Mouse (Mus musculus): ENCODE measurements at regions not wholly inside any gene's neighbourhood (a gene's known extent, or its start where the extent isn't known, plus 50 kb on each side); places are given as distances from the start of the nearest gene placed in this dataset.

- no peak for DNase-seq (ENCODE audit: low spot score in 2 of 2)
These were observed 85.6 kb upstream of the Aldh1b1 start for GRCm38 (mm10) chr4:45713046-45713706.

- no peak for DNase-seq (ENCODE audit: low spot score in 2 of 2)
These were observed 94.8 kb upstream of the Aldh1b1 start for GRCm38 (mm10) chr4:45703997-45704396.

- DNase-seq (ENCODE audit: low spot score in 2 of 2) = peak; percentile 50 to 92
These were observed 99.2 kb upstream of the Aldh1b1 start for GRCm38 (mm10) chr4:45699601-45700000.

GRCm38 (mm10) chr4:45695239-45695638 lies 103.6 kb upstream of the Aldh1b1 start:
- DNase-seq (ENCODE audit: low spot score in 2 of 2) = no peak

GRCm38 (mm10) chr4:45689991-45690916 lies 108.6 kb upstream of the Aldh1b1 start:
- no peak for DNase-seq (ENCODE audit: low spot score in 2 of 2)

GRCm38 (mm10) chr4:45689572-45689971 lies 109.2 kb upstream of the Aldh1b1 start:
- DNase-seq (ENCODE audit: low spot score in 2 of 2) = no peak

GRCm38 (mm10) chr4:45688233-45688632 lies 110.6 kb upstream of the Aldh1b1 start:
- DNase-seq (ENCODE audit: low spot score in 2 of 2) = no peak

GRCm38 (mm10) chr4:45685031-45685430 lies 113.8 kb upstream of the Aldh1b1 start:
- DNase-seq (ENCODE audit: low spot score in 2 of 2) = no peak

- peak in 1 of 2 experiments; percentile 26 for DNase-seq (ENCODE audit: low spot score in 2 of 2)
These were observed 115.6 kb upstream of the Aldh1b1 start for GRCm38 (mm10) chr4:45683205-45683604.

- DNase-seq (ENCODE audit: low spot score in 2 of 2) = no peak
These were observed 116.1 kb upstream of the Aldh1b1 start for GRCm38 (mm10) chr4:45682746-45683145.

- DNase-seq (ENCODE audit: low spot score in 2 of 2) = no peak
These were observed 122.7 kb upstream of the Aldh1b1 start for GRCm38 (mm10) chr4:45676137-45676536.

- DNase-seq (ENCODE audit: low spot score in 2 of 2) = no peak
These were observed 124.5 kb upstream of the Aldh1b1 start for GRCm38 (mm10) chr4:45674291-45674690.

GRCm38 (mm10) chr4:45673081-45673819 lies 125.6 kb upstream of the Aldh1b1 start:
- peak in 1 of 2 experiments; percentile 40 for DNase-seq (ENCODE audit: low spot score in 2 of 2)

GRCm38 (mm10) chr4:45672262-45673076 lies 126.4 kb upstream of the Aldh1b1 start:
- DNase-seq (ENCODE audit: low spot score in 2 of 2) = no peak

GRCm38 (mm10) chr4:45664372-45664771 lies 132.1 kb upstream of the Shb start:
- no peak for DNase-seq (ENCODE audit: low spot score in 2 of 2)

GRCm38 (mm10) chr4:45657350-45657978 lies 125.2 kb upstream of the Shb start:
- DNase-seq (ENCODE audit: low spot score in 2 of 2) = no peak

- DNase-seq (ENCODE audit: low spot score in 2 of 2) = no peak
These were observed 123.5 kb upstream of the Shb start for GRCm38 (mm10) chr4:45655780-45656179.

- no peak for DNase-seq (ENCODE audit: low spot score in 2 of 2)
These were observed 122.5 kb upstream of the Shb start for GRCm38 (mm10) chr4:45654804-45655155.

- DNase-seq (ENCODE audit: low spot score in 2 of 2) = no peak
These were observed 121.9 kb upstream of the Shb start for GRCm38 (mm10) chr4:45654019-45654803.
